Mouse (Mus musculus): ENCODE results near the gene Smdt1. TPM values are rescaled to one million over a fixed set of nuclear protein-coding genes. Genes with fewer than 3 reads are reported as not detected.

The Smdt1 gene
- 100 to 1,000 TPM; 176 to 206 TPM for total RNA-seq (2021)

- DNase-seq = peak; percentile 98
Observed at GRCm38 (mm10) chr15:82338593-82339112, at the start of gene Smdt1, which contains the start of the genes Naga and Pheta2. Gene Smdt1, plus strand, starts transcription at chr15:82338959. Gene Naga, minus strand, starts transcription at chr15:82338925. Gene Pheta2, plus strand, starts transcription at chr15:82338942.

GRCm38 (mm10) chr15:82290252-82290651 lies 48.5 kb upstream of the Smdt1 start:
- DNase-seq = no peak

DNA sequence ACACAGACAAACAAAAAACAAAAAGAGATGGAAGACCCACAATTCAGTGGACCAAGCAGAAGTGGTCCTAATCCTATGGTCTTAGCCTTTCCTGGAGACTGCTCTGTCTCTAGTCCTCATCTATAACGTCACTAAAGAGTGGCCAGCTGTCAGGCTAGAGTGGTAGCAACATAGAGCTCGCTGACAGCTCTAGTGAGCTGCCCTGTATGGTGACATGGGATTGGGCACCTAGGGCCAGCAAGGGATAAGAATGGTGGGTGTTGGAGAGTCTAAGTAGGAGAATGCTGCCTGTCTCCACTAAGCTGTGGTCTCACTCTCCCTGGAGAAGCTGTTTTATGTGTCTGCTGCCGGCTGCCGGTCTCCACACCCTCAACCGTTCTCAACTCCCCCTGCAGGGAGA lies 45.9 kb upstream of the Smdt1 start:
- no peak for DNase-seq

DNA sequence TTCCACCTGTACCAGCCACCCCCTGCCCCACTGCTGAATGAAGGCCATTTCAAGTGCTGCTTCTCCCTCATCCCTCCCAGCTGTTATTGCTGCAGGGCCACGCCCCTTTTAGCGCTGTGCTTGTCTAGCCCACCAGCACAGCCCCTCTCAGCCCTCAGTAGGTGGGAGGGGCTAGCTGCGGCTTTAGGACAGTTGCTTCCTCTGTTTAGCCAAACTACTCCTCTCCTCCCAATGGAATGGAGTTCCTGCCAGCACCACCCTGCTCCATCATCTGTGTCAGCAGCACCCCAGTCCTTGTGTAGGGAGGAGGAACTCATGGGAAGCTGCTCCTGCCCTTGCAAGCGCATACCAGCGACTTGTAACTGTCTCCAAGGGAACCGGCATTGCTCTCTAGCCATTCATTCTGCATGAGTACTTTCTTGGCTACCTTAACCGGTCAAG lies 45.5 kb upstream of the Smdt1 start:
- no peak for DNase-seq

DNA sequence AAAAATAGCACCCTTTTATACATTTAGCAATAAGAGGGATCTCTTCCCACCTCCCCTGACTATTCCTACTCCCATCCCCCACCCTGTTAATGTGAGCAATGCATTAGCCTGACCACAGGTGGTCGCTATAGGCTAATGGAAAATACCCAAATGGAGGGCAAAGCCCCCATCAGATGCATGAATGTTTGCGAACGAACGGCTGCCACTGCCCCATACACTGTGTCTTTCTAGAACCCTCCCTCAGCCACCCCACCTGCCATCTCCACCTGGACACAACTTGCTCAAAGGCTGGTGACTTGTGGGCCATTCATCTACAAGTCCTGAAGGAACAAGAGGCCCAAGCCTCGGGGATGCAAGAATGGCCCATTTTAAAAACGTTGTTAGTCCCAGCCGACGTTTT lies 44.7 kb upstream of the Smdt1 start:
- peak; percentile 37 for DNase-seq

GRCm38 (mm10) chr15:82298764-82299561 lies 39.8 kb upstream of the Smdt1 start, which contains the start of gene Wbp2nl:
Gene Wbp2nl, plus strand, starts transcription at chr15:82298954.
- peak; percentile 13 for DNase-seq

GRCm38 (mm10) chr15:82307107-82307506 lies 31.7 kb upstream of the Smdt1 start:
- DNase-seq = no peak

DNA sequence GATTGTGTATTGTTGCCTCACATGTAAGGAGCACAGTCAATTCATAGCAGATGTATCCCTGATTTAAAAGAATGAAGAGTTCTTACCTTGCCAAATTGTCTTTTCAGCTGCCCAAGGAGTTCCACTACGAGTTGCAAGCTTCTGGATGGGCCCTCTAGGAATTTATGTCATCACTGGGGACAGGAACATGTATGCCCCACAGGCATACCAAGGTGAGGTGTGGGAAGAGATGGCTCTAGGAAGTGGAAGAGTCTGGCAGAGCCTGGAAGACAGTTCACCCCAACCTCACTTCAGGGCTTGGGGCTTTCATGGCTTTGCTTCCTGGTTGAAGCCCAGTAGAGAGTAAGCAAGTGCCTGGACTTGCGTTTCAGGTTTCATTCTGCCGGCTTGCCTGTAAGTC lies 30.3 kb upstream of the Smdt1 start:
- no peak for DNase-seq

GRCm38 (mm10) chr15:82317839-82318238 lies 20.9 kb upstream of the Smdt1 start:
- no peak for DNase-seq

DNA sequence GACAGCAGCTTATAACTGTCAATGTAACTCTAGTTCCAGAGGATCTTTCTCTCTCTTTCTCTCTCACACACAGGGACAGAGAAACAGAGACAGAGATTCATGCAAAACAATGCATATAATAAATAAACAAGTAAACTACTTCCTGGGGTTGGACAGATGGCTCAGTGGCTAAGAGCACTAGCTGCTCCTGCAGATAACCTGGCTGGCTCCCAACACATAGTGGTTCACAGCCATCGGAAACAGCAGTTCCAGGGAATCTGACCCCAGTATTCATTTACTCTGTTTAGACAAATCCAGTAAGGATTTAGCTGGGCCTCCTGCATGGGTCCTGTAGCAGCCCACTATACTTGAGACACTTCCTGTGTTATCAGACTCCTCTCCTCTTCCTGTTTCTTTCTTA lies 19.1 kb upstream of the Smdt1 start:
- no peak for DNase-seq

DNA sequence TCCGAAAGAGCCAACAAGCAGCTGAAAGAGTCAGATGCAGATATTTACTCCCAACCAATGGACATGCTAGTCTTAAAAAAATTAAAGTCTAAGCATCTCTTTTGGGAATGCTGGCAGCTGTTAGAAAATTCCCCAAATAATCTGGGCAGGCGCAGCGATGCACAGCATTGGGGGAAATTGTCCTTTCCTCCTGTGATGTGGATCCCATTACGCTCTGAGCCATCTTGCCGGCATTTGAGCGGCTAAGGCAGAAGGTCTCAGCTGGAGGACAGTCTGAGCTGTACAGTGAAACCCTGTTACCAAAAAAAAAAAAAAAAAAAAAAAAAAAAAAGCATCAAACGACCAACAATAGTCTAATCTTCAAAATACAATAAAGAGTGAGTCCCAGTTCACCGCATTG lies 16.6 kb upstream of the Smdt1 start:
- no peak for DNase-seq

GRCm38 (mm10) chr15:82325382-82325781 lies 13.4 kb upstream of the Smdt1 start:
- no peak for DNase-seq

- no peak for DNase-seq
Observed at GRCm38 (mm10) chr15:82335194-82335593, 3.6 kb upstream of the Smdt1 start.

GRCm38 (mm10) chr15:82336629-82337028 lies 2.1 kb upstream of the Smdt1 start:
- no peak for DNase-seq

DNA sequence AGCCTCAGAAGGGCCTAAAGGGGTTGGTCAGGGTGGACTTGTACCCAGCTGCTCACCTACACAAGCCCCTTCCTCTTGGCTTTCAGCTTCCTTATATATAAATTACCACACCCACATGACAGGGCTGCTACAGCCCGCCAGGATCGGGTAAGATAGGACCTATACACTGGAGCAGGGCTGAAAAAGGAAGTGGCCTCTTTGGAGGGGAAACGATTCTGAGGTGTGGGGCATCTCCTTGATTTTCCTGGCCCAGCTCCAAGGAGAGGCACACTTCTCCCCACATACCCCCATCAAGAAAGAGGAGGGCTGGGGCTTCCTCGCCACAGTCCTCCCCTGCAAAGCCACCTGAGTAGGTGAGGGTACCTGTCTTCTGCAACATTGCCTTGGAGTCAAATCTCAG lies 884 bp upstream of the Smdt1 start:
- DNase-seq = no peak

GRCm38 (mm10) chr15:82339150-82339549 lies 391 bp downstream of the Smdt1 start:
- DNase-seq = no peak

GRCm38 (mm10) chr15:82339634-82340254 lies 985 bp downstream of the Smdt1 start:
- no peak for DNase-seq

DNA sequence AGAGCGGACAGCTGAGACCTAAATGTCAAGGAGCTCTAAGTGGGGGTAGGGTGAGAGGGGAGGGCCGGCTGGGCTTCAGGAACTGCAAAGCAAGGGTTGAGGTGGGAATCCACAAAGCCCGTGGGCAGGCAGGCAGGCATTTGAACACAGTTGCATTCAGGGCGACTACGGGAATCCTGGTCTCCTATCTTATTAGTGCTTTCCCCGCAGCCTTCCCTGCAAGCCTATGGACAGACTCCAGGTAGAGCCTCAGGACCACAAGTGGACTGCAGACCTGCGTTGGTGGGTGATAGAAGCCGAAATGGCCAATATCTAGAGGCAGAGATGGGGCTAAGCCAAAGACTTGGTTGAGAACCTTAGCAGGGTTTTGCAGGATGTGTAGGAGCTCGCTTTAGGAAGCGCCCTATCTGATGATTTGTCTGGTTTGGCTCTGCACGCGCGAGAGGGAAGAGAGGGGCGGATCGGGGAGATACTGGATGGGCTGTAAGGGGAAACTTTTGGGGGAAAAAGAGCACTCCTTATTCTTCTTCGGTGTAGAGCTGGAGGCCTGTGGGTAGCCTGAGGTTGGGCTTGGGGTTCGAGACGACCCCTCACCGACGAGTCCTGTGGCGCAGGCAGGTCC lies 1.8 kb downstream of the Smdt1 start:
- no peak for DNase-seq

GRCm38 (mm10) chr15:82341036-82341501 lies 2.3 kb downstream of the Smdt1 start:
- peak; percentile 71 for DNase-seq

DNA sequence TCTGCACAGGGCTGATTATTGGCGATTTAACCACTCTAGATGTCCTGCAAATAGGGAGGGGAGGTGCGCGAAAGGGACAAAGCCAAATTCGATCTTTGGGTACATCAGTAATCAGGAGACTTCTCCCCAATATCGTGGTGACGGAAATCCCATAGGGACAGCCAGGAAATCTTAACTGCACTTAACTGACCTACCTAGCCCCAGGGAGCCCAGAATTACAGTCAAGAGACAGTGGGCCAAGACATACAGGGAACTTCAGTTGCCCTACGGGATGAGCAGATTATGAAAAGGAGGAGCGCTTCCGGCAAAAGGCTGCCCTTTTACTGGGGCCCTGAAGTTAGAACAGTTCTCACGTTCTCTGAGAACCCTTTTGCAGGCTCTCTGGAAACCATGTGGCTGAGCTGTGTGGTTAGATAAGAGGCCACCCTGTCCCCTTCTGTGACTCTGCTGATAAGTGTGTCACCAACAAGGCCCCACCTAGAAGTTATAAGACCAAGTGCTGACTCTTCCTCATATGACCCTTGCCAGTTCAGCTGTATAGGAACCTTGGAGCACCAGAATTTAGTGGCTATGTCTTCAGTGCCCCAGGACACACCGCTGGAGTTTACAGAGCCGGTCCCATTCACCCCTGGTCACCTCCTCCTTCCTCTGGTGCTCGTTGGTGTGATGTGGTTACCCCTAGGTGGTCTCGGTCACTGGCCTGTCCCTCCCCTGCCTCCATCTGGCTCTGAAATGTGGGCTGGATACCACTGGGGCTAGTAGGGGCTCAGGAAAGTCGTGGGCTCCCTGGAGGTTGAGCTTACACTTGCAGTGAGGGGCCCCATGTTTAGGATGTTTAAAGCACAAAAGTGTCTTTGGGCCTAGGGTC lies 3.1 kb downstream of the Smdt1 start:
- DNase-seq = no peak

GRCm38 (mm10) chr15:82342543-82342935 lies 3.8 kb downstream of the Smdt1 start:
- no peak for DNase-seq
